Mouse (Mus musculus): ENCODE measurements around the gene Sun1. TPM values are rescaled to one million over a fixed set of nuclear protein-coding genes. Genes with fewer than 3 reads are reported as not detected.

Gene Sun1
- total RNA-seq, 2 experiments from 2014 or later = 89.3 to 92.9 TPM

- 0 out of 2 replicates have a peak, but pooled peaks have one; percentile 13 for ATAC-seq (replicated peaks; ENCODE audit: low FRiP score, low TSS enrichment, poor library complexity, severe bottlenecking)
Observed at GRCm38 (mm10) chr5:139271994-139272554, 71.6 kb downstream of the Sun1 start.

GRCm38 (mm10) chr5:139277287-139277686 lies 76.8 kb downstream of the Sun1 start:
- no peak for ATAC-seq (replicated peaks; ENCODE audit: low FRiP score, low TSS enrichment, poor library complexity, severe bottlenecking)

GRCm38 (mm10) chr5:139281373-139282112 lies 81.1 kb downstream of the Sun1 start:
- no peak for ATAC-seq (replicated peaks; ENCODE audit: low FRiP score, low TSS enrichment, poor library complexity, severe bottlenecking)

GRCm38 (mm10) chr5:139282191-139282590 lies 81.8 kb downstream of the Sun1 start:
- ATAC-seq (replicated peaks; ENCODE audit: low FRiP score, low TSS enrichment, poor library complexity, severe bottlenecking) = peak; percentile 77

- ATAC-seq (replicated peaks; ENCODE audit: low FRiP score, low TSS enrichment, poor library complexity, severe bottlenecking) = no peak
Observed at GRCm38 (mm10) chr5:139283460-139284180, 83.2 kb downstream of the Sun1 start.

- no peak for ATAC-seq (replicated peaks; ENCODE audit: low FRiP score, low TSS enrichment, poor library complexity, severe bottlenecking)
Observed at GRCm38 (mm10) chr5:139285383-139286067, 85.1 kb downstream of the Sun1 start.

- ATAC-seq (replicated peaks; ENCODE audit: low FRiP score, low TSS enrichment, poor library complexity, severe bottlenecking) = no peak
Observed at GRCm38 (mm10) chr5:139286142-139286941, 85.9 kb downstream of the Sun1 start.

- peak; percentile 19; the same call in 1 of the 2 replicates for ATAC-seq (replicated peaks; ENCODE audit: low FRiP score, low TSS enrichment, poor library complexity, severe bottlenecking)
Observed at GRCm38 (mm10) chr5:139287099-139287498, 86.7 kb downstream of the Sun1 start.

GRCm38 (mm10) chr5:139287787-139288186 lies 87.3 kb downstream of the Sun1 start:
- ATAC-seq (replicated peaks; ENCODE audit: low FRiP score, low TSS enrichment, poor library complexity, severe bottlenecking) = no peak

- ATAC-seq (replicated peaks; ENCODE audit: low FRiP score, low TSS enrichment, poor library complexity, severe bottlenecking) = no peak
Observed at GRCm38 (mm10) chr5:139288591-139288990, 88.2 kb downstream of the Sun1 start.

GRCm38 (mm10) chr5:139290467-139291259 lies 90.2 kb downstream of the Sun1 start:
- no peak for ATAC-seq (replicated peaks; ENCODE audit: low FRiP score, low TSS enrichment, poor library complexity, severe bottlenecking)

GRCm38 (mm10) chr5:139291811-139292560 lies 91.5 kb downstream of the Sun1 start:
- ATAC-seq (replicated peaks; ENCODE audit: low FRiP score, low TSS enrichment, poor library complexity, severe bottlenecking) = no peak

GRCm38 (mm10) chr5:139294089-139294488 lies 93.7 kb downstream of the Sun1 start:
- ATAC-seq (replicated peaks; ENCODE audit: low FRiP score, low TSS enrichment, poor library complexity, severe bottlenecking) = no peak

- no peak for ATAC-seq (replicated peaks; ENCODE audit: low FRiP score, low TSS enrichment, poor library complexity, severe bottlenecking)
Observed at GRCm38 (mm10) chr5:139297092-139297491, 96.7 kb downstream of the Sun1 start.

GRCm38 (mm10) chr5:139297745-139298144 lies 97.3 kb downstream of the Sun1 start:
- no peak for ATAC-seq (replicated peaks; ENCODE audit: low FRiP score, low TSS enrichment, poor library complexity, severe bottlenecking)
